Mouse (Mus musculus) megakaryocyte, embryonic 14.5 days (primary cell): ENCODE results near the gene Asxl1.

Source experiments
- FLI1 ChIP-seq: IDR thresholded peaks from 2 replicates; pipeline ENCODE4 v1.6.1; 2012; ENCODE audit warnings: low read length, inconsistent platforms, mixed read lengths
- GATA1 ChIP-seq: IDR thresholded peaks from 3 replicates; pipeline ENCODE4 v1.6.1; 2012; ENCODE audit warnings: mixed read lengths, low read length, inconsistent platforms, borderline replicate concordance

GRCm38 (mm10) chr2:153336117-153336516 lies 9.5 kb upstream of the Asxl1 start:
- TF ChIP-seq FLI1: no peak
- no peak for TF ChIP-seq GATA1
